Mouse (Mus musculus) T-helper 1 cell (primary cell): Measurements from ENCODE around the gene Gnat1.

Experiments used
- in situ Hi-C: fragments of 300-600 bp; cut with MboI, MseI; formaldehyde crosslinking; loops from one replicate; pipeline ENCODE4 v1.15.1; 2025; ENCODE audit warnings: high pct_unique_total_duplicates

Gnat1 gene

GRCm38 (mm10) chr9:107645577-107645976, 33.9 kb downstream of the Gnat1 start:
- in situ Hi-C loops: loop anchor here (10.0 kb wide), 1 partner anchor 961 kb away; the partner anchor contains the start of gene Tex264

GRCm38 (mm10) chr9:107645153-107645510, 34.4 kb downstream of the Gnat1 start:
- in situ Hi-C loops: loop anchor here (10.0 kb wide), 1 partner anchor 960 kb away; the partner anchor contains the start of gene Tex264

- in situ Hi-C loops: loop anchor here (10.0 kb wide), 1 partner anchor 960 kb away; the partner anchor contains the start of gene Tex264
Observed at GRCm38 (mm10) chr9:107644495-107645152, 34.9 kb downstream of the Gnat1 start.

DNA sequence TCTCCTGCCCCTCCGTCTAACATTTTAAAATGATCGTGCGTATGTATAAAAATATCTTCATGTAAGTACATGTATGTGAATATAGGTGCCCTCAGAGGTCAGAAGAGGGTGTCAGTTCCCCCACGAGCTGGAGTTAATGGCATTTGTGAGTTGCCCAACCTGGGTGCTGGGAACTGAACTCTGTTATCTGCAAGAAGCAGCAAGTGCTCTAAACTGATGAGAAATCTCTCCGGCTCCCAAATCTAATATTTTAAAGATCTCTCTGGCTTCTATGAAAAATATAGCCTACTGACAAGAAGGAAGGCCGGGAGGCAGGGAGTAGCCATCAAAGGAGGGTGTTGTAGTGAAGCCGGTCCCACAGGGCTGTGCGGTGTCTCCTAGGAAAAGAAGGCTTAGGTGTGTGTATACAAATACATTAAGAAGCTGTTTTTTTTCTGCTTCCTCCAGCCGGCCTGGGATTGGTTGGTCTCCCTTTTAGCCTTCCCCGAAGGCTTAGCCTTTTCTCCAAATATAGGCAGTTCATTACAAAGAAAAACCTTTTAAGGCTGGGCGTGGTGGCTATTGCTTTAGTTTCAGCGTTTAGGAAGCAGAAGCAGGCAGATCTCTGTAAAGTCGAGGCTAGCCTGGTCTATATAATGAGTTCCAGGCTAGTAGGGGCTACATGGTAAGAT, 35.8 kb downstream of the Gnat1 start:
- in situ Hi-C loops: loop anchor here (10.0 kb wide), 1 partner anchor 959 kb away; the partner anchor contains the start of gene Tex264

GRCm38 (mm10) chr9:107641666-107642065, 37.8 kb downstream of the Gnat1 start:
- in situ Hi-C loops: loop anchor here (10.0 kb wide), 1 partner anchor 957 kb away; the partner anchor contains the start of gene Tex264

- in situ Hi-C loops: loop anchor here (10.0 kb wide), 1 partner anchor 956 kb away; the partner anchor contains the start of gene Tex264
Observed at GRCm38 (mm10) chr9:107640257-107640772, 39.2 kb downstream of the Gnat1 start.

DNA sequence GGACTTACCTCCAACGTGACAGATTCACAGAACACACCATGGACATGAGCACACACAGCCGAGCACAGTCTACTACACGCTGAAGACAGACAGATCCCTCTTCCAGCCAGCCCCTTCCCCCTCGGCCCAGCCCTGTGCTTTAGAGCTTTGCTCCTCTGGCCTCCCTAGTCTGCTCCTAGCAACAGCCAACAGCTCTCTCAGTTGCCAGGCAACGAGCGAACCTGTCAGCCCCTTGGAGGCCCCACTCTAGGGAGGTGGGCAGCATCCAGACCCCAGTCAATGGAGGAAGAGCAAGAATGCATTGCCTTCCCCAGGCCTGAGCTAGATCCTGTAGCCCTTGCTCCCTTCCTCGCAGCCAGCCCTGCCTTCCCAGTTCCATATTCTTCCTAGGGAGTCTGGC, 42.4 kb downstream of the Gnat1 start:
- in situ Hi-C loops: no loop called here

DNA sequence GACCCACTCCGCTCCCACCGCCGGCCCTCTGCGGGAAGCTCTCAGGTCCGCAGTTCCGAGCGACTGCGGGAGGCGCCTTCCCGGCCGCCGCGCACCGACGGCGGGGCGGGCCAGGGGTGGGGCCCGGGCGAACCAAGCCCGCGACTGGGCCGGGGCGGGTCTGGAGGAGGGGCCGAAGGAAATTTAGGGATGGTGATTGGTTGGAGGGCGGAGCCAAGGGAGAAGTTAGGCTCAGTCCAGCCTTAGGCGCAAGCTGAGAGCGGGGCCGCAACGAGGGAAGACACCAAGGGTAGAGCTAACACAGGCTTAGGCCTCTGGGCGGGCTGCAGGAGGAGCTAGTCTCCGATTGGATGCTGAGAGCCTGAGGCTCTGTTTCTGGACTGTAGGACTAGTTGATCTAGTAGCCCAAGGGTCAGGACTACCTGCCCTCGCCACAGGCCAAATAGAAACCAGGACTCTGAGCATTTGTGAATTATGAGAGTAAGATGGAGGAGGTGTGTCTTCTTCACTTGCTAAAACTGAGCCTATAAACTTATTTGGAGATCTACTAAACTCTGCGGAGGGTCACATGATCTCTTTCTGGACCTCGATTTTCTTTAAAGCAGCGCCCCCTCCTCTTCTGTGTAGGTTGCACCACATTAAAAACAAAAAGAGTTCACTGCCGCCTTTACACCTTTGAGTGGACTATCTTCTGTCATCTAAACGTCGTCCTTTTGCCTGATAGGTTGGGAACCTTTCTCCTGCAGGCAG, 44.1 kb downstream of the Gnat1 start, which contains the start of gene Gnai2:
Gene Gnai2, minus strand, starts transcription at position 89 of the 750 bp plus-strand sequence.
- in situ Hi-C loops: no loop called here

DNA sequence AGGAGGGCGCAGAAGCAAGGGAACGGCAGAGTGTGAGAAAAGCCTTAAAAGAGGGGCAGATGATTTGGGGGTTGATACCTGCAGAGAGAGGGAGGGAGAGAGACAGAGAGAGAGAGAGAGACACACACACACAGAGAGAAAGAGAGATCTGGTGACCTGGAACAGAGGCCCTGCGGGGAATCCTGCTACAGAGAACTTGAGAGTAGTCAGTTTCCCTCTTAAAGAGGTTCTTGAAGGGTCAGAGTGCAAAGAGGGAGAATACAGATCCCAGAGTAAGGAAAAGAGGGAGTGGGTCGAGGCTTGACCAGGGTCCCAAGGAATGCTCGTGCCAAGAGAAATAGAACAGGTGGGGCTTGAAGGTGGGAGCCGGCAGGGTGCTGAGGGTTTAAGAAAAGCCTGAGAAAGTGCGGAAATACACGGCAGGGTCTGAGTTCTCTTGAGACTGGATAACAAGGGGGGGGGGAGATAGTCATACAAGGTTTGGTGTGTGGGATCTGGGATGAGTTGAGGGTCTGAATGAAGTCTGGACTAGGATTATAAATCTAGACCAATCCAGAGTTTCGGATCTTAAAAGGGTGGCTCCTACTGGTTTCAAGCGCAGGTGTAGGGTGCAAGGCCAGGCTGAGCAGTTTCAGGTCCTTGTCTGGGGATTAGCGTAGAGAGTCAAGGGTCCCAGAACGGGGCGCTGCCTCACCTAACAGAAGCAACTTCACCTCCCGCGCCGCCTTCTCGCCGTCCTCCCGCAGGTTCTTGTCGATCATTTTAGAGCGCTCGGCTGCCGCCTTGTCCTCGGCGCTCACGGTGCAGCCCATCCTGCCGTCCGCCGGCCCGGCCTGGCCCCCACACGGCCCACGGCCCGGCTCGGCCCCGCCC, 44.9 kb downstream of the Gnat1 start:
- in situ Hi-C loops: no loop called here

DNA sequence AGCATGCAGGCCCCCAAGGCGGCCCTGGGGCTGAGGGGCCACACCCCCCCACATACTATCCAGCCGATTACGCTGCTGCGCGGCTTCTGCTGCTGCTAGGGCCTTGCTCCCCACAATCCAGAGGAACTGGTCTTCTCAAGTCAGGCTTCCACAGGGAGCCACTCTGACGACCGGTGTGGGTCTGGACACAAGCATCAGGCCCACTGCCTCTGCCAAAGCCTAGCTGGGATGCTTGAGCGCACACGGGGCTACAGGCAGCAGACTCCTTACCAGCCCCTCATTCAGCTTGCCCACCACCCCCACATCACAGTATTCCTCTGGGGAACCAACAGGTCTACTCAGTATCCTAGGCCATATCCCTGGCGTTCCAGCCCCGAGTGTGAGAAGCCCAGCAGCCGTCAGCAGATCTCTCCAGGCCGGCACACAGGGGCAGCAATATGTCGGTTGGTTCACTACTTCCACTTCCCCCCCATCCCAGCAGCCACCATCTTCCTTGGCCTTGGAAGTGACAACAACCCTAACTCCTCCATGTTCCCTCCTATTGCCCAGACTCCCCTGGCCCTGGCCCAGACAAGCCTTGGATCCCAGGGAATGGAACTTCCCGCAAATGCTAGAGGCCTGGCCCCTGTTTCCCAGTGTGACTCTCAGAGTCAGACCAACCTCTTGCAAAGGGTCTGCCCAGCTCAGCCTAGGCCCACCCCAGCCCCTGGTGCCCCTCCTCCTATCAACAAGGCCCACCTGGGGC, 45.7 kb downstream of the Gnat1 start:
- in situ Hi-C loops: no loop called here

DNA sequence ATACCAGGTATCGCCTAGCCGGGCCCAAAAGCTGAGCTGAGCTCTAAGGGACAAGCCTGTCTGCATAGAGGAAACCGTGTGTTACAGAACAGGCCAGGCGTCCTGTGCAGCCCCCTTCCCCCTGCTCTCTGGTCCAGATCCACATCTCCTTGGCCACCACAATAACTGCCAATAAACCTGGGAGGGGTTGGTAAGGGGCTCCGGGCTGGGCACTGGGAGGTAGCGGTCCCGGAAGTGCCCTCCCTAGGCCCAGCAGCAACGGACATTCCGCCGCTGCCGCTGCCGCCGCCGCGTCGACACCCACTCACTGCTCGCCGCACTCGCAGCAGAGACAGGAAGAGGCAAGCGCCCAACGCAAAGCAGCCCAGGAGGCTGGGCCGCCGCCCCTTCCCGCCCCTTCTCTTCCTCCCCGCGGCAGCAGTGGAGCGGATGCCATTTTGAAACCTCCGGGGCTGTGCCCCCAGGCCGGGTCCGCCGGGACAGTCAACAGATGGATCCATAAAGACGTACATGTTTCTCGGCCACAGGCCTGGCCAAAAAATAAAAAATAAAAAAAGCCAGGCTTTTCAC, 46.3 kb downstream of the Gnat1 start:
- in situ Hi-C loops: no loop called here

- in situ Hi-C loops: no loop called here
Observed at GRCm38 (mm10) chr9:107632478-107632877, 47.0 kb downstream of the Gnat1 start.

GRCm38 (mm10) chr9:107631861-107632260, 47.7 kb downstream of the Gnat1 start:
- in situ Hi-C loops: no loop called here

GRCm38 (mm10) chr9:107631311-107631826, 48.1 kb downstream of the Gnat1 start:
- in situ Hi-C loops: no loop called here

- in situ Hi-C loops: no loop called here
Observed at GRCm38 (mm10) chr9:107630576-107630975, 48.9 kb downstream of the Gnat1 start.

DNA sequence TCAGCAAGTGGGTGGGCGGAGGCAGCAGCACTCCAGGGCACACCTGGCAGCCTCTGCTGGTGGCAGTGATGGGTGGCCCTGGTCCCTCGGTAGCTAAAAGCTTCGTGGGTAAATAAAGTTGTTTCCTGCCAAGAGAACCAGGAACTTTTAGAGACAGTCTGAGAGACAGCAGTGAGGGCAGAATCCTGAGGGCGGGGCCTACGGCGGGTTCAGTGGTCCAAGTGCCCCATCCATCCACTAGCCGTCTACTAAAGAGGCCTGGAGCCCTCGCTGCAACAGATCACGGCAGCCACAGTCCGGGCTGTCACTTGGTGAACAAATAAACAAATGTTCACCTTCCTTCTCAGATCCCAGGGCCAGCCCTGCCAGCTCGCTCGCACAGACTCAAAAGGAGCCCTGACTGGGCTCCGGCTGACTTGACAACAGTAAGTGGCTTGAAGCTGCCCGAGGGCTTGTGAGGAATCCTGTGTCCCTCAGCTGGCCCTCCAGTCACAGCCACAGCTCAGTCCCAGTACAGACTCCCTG, 49.5 kb downstream of the Gnat1 start:
- in situ Hi-C loops: no loop called here

- in situ Hi-C loops: no loop called here
Observed at GRCm38 (mm10) chr9:107629411-107629730, 50.1 kb downstream of the Gnat1 start.

DNA sequence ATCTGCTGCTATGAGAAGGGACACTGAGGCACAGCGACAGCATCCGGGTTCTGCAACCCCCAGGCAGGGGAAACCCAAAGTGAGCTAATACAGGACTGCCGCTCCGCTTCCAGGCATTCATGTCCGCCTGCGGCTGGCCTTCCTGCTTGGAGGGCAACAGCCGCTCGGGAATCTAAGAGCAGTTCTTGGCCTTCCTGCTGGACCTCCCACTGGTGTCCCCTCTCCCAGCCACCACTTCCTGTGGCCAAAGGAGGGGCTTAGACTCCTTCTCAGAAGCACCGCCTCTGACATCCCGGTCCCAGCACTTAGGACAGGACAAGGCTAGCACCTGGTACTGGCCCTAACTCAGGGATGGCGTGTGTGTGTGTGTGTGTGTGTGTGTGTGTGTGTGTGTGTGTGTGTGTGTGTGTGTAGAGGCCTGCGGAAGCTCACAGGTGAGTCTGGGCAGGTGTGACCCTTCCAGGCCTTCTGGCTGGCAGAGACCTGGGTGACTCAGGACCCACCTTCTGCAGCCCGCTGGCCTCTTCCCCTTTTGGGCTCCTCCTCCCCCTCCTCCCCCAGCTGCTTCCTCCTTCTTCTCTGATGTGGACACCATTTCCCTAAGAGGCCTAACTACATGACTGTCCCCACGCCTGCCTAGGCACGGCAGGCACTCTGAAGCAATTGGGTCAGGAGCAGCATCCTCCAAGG, 50.6 kb downstream of the Gnat1 start:
- in situ Hi-C loops: no loop called here
